Mouse (Mus musculus) CH12.LX (cell line): ENCODE measurements around the gene Lix1. TPM values are rescaled to one million over a fixed set of nuclear protein-coding genes. Genes with fewer than 3 reads are reported as not detected.

Experiments
- DNase-seq: peaks from one replicate; pipeline ENCODE4 v3.0.0-alpha.2; 2013; ENCODE audit errors: extremely low read depth
- H3K27ac ChIP-seq: 2 replicates; pipeline ENCODE4 v1.5.1; 2012; ENCODE audit warnings: low read depth, mild to moderate bottlenecking, control low read depth, moderate library complexity; ENCODE audit not compliant: insufficient read depth
- H3K27me3 ChIP-seq: replicated peaks from 2 replicates; pipeline ENCODE3; 2012; ENCODE audit warnings: inconsistent platforms
- H3K36me3 ChIP-seq, 2 experiments: replicated peaks in 1 of 2; 2 replicates each; pipeline versions ENCODE3 to v1.6.1; 2012; ENCODE audit warnings: inconsistent platforms in 1 of 2, low read length in 1 of 2, mild to moderate bottlenecking in 1 of 2, mixed read lengths in 1 of 2, moderate library complexity in 1 of 2; ENCODE audit not compliant: control insufficient read depth in 1 of 2, insufficient read depth in 1 of 2
- H3K4me1 ChIP-seq, 2 experiments: 2 replicates each; pipeline ENCODE4 v1.6.1; 2012; ENCODE audit warnings: inconsistent platforms in 1 of 2, moderate library complexity in 1 of 2; ENCODE audit not compliant: insufficient read depth in 2 of 2, control insufficient read depth in 1 of 2
- H3K4me2 ChIP-seq: 2 replicates; pipeline ENCODE4 v1.6.1; 2012; ENCODE audit warnings: low read depth, mild to moderate bottlenecking, control low read depth; ENCODE audit not compliant: poor library complexity, insufficient read depth, severe bottlenecking
- H3K4me3 ChIP-seq, 3 experiments: fragments of 150-350 bp in 1 of 3; sonication (generic) in 1 of 3; replicated peaks in 1 of 3; 2 replicates each; pipeline versions ENCODE3 to v1.5.1; 2011 to 2012; ENCODE audit warnings: low read depth in 2 of 3, low read length in 2 of 3, mild to moderate bottlenecking in 2 of 3, moderate library complexity in 2 of 3, control low read depth in 1 of 3, improper control_type of control experiment in 1 of 3, inconsistent platforms in 1 of 3, mixed read lengths in 1 of 3; ENCODE audit not compliant: poor library complexity in 1 of 3
- H3K79me2 ChIP-seq: replicated peaks from 2 replicates; pipeline ENCODE4 v1.6.1; 2012; ENCODE audit warnings: mild to moderate bottlenecking, moderate library complexity; ENCODE audit not compliant: control insufficient read depth, poor library complexity, insufficient read depth, severe bottlenecking; ENCODE audit errors: extremely low read depth
- H3K9ac ChIP-seq: 2 replicates; pipeline ENCODE4 v1.6.1; 2012; ENCODE audit warnings: low read depth, mild to moderate bottlenecking, control low read depth, moderate library complexity; ENCODE audit not compliant: insufficient read depth
- H3K9me3 ChIP-seq: replicated peaks from 2 replicates; pipeline ENCODE3; 2012; ENCODE audit warnings: low read length, inconsistent platforms, mixed read lengths
- BHLHE40 ChIP-seq: IDR thresholded peaks from 2 replicates; pipeline ENCODE4 v1.6.1; 2011; ENCODE audit warnings: mild to moderate bottlenecking, low read depth, low read length, improper control_type of control experiment
- CHD2 ChIP-seq: IDR thresholded peaks from 2 replicates; pipeline ENCODE4 v1.6.1; 2011; ENCODE audit warnings: low read length, improper control_type of control experiment
- CTCF ChIP-seq, 2 experiments: IDR thresholded peaks in 1 of 2; conservative IDR thresholded peaks in 1 of 2; 2 replicates each; pipeline ENCODE4 v1.5.1; 2011 to 2012; ENCODE audit warnings: low read depth in 2 of 2, low read length in 2 of 2, improper control_type of control experiment in 1 of 2, inconsistent platforms in 1 of 2, mild to moderate bottlenecking in 1 of 2, moderate library complexity in 1 of 2
- E2F4 ChIP-seq: IDR thresholded peaks from 2 replicates; pipeline ENCODE4 v1.6.1; 2011; ENCODE audit warnings: low read depth, low read length, improper control_type of control experiment; ENCODE audit not compliant: insufficient replicate concordance
- ELF1 ChIP-seq: IDR thresholded peaks from 2 replicates; pipeline ENCODE4 v1.6.1; 2014; ENCODE audit warnings: low read depth, mild to moderate bottlenecking, inconsistent platforms, low read length, improper control_type of control experiment
- ETS1 ChIP-seq: conservative IDR thresholded peaks from 2 replicates; pipeline ENCODE4 v1.6.1; 2012; ENCODE audit warnings: low read depth, mild to moderate bottlenecking, inconsistent platforms, low read length, improper control_type of control experiment, moderate library complexity
- HCFC1 ChIP-seq: IDR thresholded peaks from 2 replicates; pipeline ENCODE4 v1.6.1; 2012; ENCODE audit warnings: low read depth, mild to moderate bottlenecking, inconsistent platforms, low read length, improper control_type of control experiment
- JUN ChIP-seq: IDR thresholded peaks from 2 replicates; pipeline ENCODE4 v1.6.1; 2011; ENCODE audit warnings: low read depth, mild to moderate bottlenecking, low read length, improper control_type of control experiment, moderate library complexity; ENCODE audit not compliant: insufficient read depth
- JUND ChIP-seq: conservative IDR thresholded peaks from 2 replicates; pipeline ENCODE4 v1.6.1; 2011; ENCODE audit warnings: low read depth, low read length, improper control_type of control experiment
- MAFK ChIP-seq: IDR thresholded peaks from 2 replicates; pipeline ENCODE4 v1.6.1; 2011; ENCODE audit warnings: low read length, improper control_type of control experiment; ENCODE audit not compliant: insufficient replicate concordance
- MEF2A ChIP-seq: IDR thresholded peaks from 2 replicates; pipeline ENCODE4 v1.6.1; 2014; ENCODE audit warnings: low read depth, mild to moderate bottlenecking, inconsistent platforms, low read length, improper control_type of control experiment, borderline replicate concordance
- NRF1 ChIP-seq: IDR thresholded peaks from 2 replicates; pipeline ENCODE4 v1.6.1; 2014; ENCODE audit warnings: low read depth, mild to moderate bottlenecking, inconsistent platforms, low read length, improper control_type of control experiment, moderate library complexity
- PAX5 ChIP-seq: IDR thresholded peaks from 2 replicates; pipeline ENCODE4 v1.6.1; 2012; ENCODE audit warnings: low read length, inconsistent platforms, mixed read lengths
- SMC3 ChIP-seq: IDR thresholded peaks from 2 replicates; pipeline ENCODE4 v1.6.1; 2011; ENCODE audit warnings: low read depth, low read length, improper control_type of control experiment
- TCF12 ChIP-seq: IDR thresholded peaks from 2 replicates; pipeline ENCODE4 v1.6.1; 2014; ENCODE audit warnings: low read depth, mild to moderate bottlenecking, inconsistent platforms, low read length, improper control_type of control experiment
- ZKSCAN1 ChIP-seq: IDR thresholded peaks from 2 replicates; pipeline ENCODE4 v1.6.1; 2012; ENCODE audit warnings: low read depth, inconsistent platforms, low read length, improper control_type of control experiment, borderline replicate concordance
- dilution Hi-C: fragments of 300-500 bp; cut with MboI; formaldehyde crosslinking; loops from 2 replicates; pipeline ENCODE4 v1.14.3; 2020; ENCODE audit warnings: low sequenced_read_pairs; ENCODE audit not compliant: extremely low pct_unique_long_range_greater_than_20kb, extremely low pct_ligation_motif_present
- in situ Hi-C: fragments of 300-500 bp; cut with MboI; formaldehyde crosslinking; loops from 3 replicates; pipeline ENCODE4 v1.14.3; 2019; ENCODE audit warnings: low sequenced_read_pairs, low pct_ligation_motif_present, low pct_unique_long_range_greater_than_20kb, mixed read lengths
- polyA plus RNA-seq: library from polyadenylated mRNA; unstranded; fragments of >175 nt; gene quantifications from 2 replicates; pipeline ENCODE4 v1.2.1, GENCODE M21; 2012; ENCODE audit warnings: low read depth; ENCODE audit not compliant: insufficient read length
- total RNA-seq, 2 experiments: library from RNA; depleted of rRNA; stranded (reverse); fragments of 300-350 nt in 1 of 2; fragments of >200 nt in 1 of 2; gene quantifications; 2 replicates each; pipeline ENCODE4 v1.2.3; 2012 to 2014

Lix1 gene
- total and polyA plus RNA-seq, 3 experiments: 0.49 to 1.4 (median 1.0) TPM

GRCm38 (mm10) chr17:17490820-17491621, 88.5 kb downstream of the Lix1 start:
- TF ChIP-seq MEF2A (no peak), ELF1 (no peak), JUND (no peak), SMC3 (no peak), PAX5 (no peak), MAFK (no peak), CTCF (conservative IDR thresholded peaks at IDR 0.05 in 1 of 2, IDR thresholded peaks at IDR 0.05 in 1 of 2; ENCODE audit: low read depth in 2 of 2, low read length in 2 of 2) (no peak), JUN (no peak), ZKSCAN1 (no peak), BHLHE40 (no peak), TCF12 (no peak), NRF1 (no peak), ETS1 (no peak), CHD2 (no peak), E2F4 (no peak)
- in situ Hi-C loops: no loop called here
- dilution Hi-C loops: no loop called here
- Histone ChIP-seq H3K79me2 (no peaks in the 10 kb centered on the region), H3K36me3 (no peaks in the 10 kb centered on the region), H3K9ac (no peak overlapping the region), H3K9me3 (no peaks in the 10 kb centered on the region), H3K4me2 (no peak overlapping the region), H3K4me1 (peaks cover 3 to 6% of the 10 kb centered on the region in 2 experiments; a peak in 2 of 4 replicates), H3K27me3 (no peaks in the 10 kb centered on the region), H3K4me3 (no peak overlapping the region), H3K27ac (no peak overlapping the region)
- no peak for DNase-seq

- DNase-seq: no peak
- Histone ChIP-seq H3K4me3 (no peak overlapping the region), H3K27ac (no peak overlapping the region), H3K79me2 (no peaks in the 10 kb centered on the region), H3K27me3 (no peaks in the 10 kb centered on the region), H3K4me1 (peaks cover 0 to under 1% of the 10 kb centered on the region in 2 experiments; a peak in 1 of 4 replicates), H3K9ac (no peak overlapping the region)
- dilution Hi-C loops: no loop called here
- in situ Hi-C loops: no loop called here
- TF ChIP-seq ETS1: no peak
- no peak for TF ChIP-seq HCFC1
- TF ChIP-seq, all 38 proteins: peak for 0
- H3K36me3 ChIP-seq: no peaks in the 10 kb centered on the region
- no peak overlapping the region for H3K4me2 ChIP-seq
- no peaks in the 10 kb centered on the region for H3K9me3 ChIP-seq
Observed at GRCm38 (mm10) chr17:17491622-17492001, 89.1 kb downstream of the Lix1 start.
